Mouse (Mus musculus): ENCODE data around the gene Susd4. TPM values are rescaled to one million over a fixed set of nuclear protein-coding genes. Genes with fewer than 3 reads are reported as not detected.

Gene Susd4
- polyA plus RNA-seq, 1 experiment from 2014 or later: 37.4 TPM

DNA sequence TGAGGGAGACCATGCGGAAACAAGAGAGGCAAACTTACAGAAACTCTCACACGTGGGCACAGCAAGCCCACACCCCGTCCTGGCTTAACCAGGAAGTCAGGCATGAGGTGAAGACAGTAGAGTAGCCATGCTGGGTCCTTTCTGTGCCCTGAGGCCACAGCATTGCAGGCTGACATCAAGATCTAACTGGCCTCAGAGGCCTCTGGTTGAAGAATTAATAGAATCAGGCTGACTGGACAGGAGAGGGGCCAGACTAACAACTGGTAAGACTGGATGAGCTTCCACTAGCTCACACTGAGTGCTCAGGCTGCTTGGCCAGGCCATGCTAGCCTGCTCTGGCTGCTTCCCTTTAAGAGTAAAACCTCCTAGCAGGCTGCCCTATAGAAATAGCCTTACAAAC is 145.4 kb downstream of the Susd4 start:
- H3K27me3 ChIP-seq (replicated peaks; ENCODE audit: control insufficient read depth, insufficient read depth, low read length): no peaks in the 10 kb centered on the region
- no peak overlapping the region for H3K9ac ChIP-seq (ENCODE audit: low read length)
- no peak overlapping the region for H3K4me3 ChIP-seq (ENCODE audit: low read depth, low read length)
- no peaks in the 10 kb centered on the region for H3K36me3 ChIP-seq (ENCODE audit: control insufficient read depth, insufficient read depth, low read length)
- H3K9me3 ChIP-seq (replicated peaks; ENCODE audit: control insufficient read depth, low read length): no peaks in the 10 kb centered on the region
- ATAC-seq (0 out of 2 replicates have a peak, but pooled peaks have one; percentile 6), DNase-seq (ENCODE audit: low spot score) (no peak)
- peaks cover 8% of the 10 kb centered on the region for H3K4me1 ChIP-seq (ENCODE audit: control insufficient read depth, insufficient read depth, low read length)
- no peak overlapping the region for H3K27ac ChIP-seq (ENCODE audit: low read depth, low read length)
- no peak overlapping the region for H3K4me2 ChIP-seq (ENCODE audit: low read length)
- WGBS: 49% methylated on average over 3 of the region's 3 CpGs

DNA sequence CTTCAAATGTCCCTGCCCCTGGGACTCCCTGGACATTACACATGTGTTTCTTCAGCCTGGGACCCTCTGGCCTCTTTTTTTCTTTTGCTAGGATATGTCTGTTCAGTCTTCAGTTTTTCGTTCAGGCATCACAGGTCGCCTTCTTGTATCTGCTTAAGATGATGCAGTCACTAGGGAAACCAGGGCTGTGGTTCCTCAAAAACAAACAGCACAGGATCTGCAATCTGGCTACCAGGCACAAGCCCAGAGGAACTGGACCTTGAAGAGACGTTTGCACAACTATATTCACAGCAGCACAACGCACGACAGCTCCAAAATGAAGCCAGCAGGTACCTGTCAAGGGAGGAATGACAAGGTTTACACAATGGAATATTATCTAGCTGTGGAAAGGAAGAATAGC is 145.9 kb downstream of the Susd4 start:
- WGBS: 82% methylated on average over 5 of the region's 5 CpGs
- Histone ChIP-seq H3K4me1 (ENCODE audit: control insufficient read depth, insufficient read depth, low read length) (peaks cover 8% of the 10 kb centered on the region), H3K27ac (ENCODE audit: low read depth, low read length) (no peak overlapping the region), H3K27me3 (replicated peaks; ENCODE audit: control insufficient read depth, insufficient read depth, low read length) (no peaks in the 10 kb centered on the region), H3K4me3 (ENCODE audit: low read depth, low read length) (no peak overlapping the region), H3K9me3 (replicated peaks; ENCODE audit: control insufficient read depth, low read length) (no peaks in the 10 kb centered on the region), H3K36me3 (ENCODE audit: control insufficient read depth, insufficient read depth, low read length) (no peaks in the 10 kb centered on the region), H3K4me2 (ENCODE audit: low read length) (no peak overlapping the region), H3K9ac (ENCODE audit: low read length) (no peak overlapping the region)
- no peak for ATAC-seq
- DNase-seq (ENCODE audit: low spot score): no peak

DNA sequence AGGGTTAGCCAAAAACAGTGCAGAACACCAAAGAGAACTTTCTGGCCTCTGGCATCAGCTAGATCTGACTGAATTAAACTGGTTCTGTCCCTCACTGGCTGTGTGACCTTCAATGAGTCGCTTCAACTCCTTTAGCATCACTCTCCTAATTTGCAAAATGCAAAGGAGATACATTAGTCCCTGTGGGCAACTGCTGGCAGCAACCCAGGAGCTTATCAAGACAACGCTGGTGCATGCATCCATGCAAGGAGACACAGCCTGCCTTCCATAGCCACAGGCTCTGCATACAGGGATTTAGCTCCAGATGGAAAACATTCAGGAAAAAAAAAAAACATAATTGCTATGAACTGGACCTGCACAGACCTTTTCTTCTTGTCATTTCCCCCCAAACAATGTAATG is 148.9 kb downstream of the Susd4 start:
- Histone ChIP-seq H3K36me3 (ENCODE audit: control insufficient read depth, insufficient read depth, low read length) (no peaks in the 10 kb centered on the region), H3K27ac (ENCODE audit: low read depth, low read length) (no peak overlapping the region), H3K27me3 (replicated peaks; ENCODE audit: control insufficient read depth, insufficient read depth, low read length) (no peaks in the 10 kb centered on the region), H3K9me3 (replicated peaks; ENCODE audit: control insufficient read depth, low read length) (no peaks in the 10 kb centered on the region), H3K4me2 (ENCODE audit: low read length) (no peak overlapping the region), H3K9ac (ENCODE audit: low read length) (no peak overlapping the region), H3K4me1 (ENCODE audit: control insufficient read depth, insufficient read depth, low read length) (peaks cover 8% of the 10 kb centered on the region), H3K4me3 (ENCODE audit: low read depth, low read length) (no peak overlapping the region)
- DNase-seq (ENCODE audit: low spot score) (no peak), ATAC-seq (no peak)
- whole genome bisulfite sequencing: 62% methylated on average over 2 of the region's 2 CpGs

DNA sequence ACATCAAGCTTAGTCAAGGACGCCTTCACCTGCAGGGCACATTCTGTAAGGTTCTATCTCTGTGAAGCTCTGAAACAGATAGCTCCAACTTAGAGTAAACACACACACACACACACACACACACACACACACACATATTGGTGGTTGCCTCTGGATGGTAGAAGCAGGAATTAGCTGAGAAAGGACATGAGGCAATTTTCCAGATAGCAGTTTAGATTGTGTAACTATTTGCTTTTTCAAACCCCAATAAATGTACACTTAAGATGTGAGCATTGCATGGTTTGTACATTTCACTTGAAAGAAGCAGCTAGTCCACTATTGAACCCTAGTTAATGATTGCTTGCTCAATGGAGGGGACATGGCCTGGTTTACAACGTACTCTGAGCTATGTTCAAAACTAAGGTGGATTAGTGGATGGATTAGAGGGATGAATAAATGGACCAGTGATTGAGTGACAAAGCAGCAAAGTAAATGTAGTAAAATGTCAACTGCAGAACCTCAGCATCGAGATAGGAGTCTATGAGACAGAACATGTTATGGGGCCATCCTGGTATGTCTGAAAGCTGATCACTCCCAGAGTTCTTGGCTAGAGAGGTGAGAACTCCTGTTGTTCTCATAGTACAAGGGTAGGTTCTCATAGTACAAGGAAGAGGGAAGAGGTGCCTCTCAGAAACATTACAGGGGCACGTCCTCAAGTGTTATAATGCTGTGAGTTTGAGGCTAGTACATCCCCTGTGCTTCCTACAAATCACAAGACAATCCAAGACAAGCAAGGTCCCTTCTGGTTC is 150.7 kb downstream of the Susd4 start:
- Histone ChIP-seq H3K4me1 (ENCODE audit: control insufficient read depth, insufficient read depth, low read length) (peaks cover 4% of the 10 kb centered on the region; the same call in 1 of the 2 replicates), H3K9ac (ENCODE audit: low read length) (no peak overlapping the region), H3K27ac (ENCODE audit: low read depth, low read length) (no peak overlapping the region), H3K27me3 (replicated peaks; ENCODE audit: control insufficient read depth, insufficient read depth, low read length) (no peaks in the 10 kb centered on the region), H3K36me3 (ENCODE audit: control insufficient read depth, insufficient read depth, low read length) (no peaks in the 10 kb centered on the region), H3K4me2 (ENCODE audit: low read length) (no peak overlapping the region), H3K4me3 (ENCODE audit: low read depth, low read length) (no peak overlapping the region), H3K9me3 (replicated peaks; ENCODE audit: control insufficient read depth, low read length) (no peaks in the 10 kb centered on the region)
- DNase-seq (ENCODE audit: low spot score): no peak
- WGBS: 88% methylated on average over 4 of the region's 4 CpGs
- ATAC-seq: no peak

DNA sequence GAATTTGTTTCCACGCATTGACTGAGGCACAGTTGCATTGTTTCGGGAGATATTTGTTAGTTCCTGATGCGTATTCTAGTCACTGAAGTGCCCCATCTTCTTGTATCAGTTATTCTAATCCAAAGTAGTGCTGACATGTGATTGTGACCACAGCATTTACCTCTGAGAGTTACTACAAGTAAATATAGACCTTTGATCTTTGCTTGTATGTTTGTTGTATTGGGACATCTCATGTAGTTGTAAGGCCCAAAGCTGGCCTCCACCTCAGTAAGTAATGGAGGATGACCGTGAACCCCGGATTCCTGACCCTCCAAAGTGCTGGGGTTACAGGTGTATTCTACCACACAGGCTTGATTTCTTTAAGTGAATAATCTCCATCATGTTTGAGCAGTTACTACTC is 152.5 kb downstream of the Susd4 start:
- ATAC-seq: no peak
- H3K27ac ChIP-seq (ENCODE audit: low read depth, low read length): no peak overlapping the region
- no peak overlapping the region for H3K9ac ChIP-seq (ENCODE audit: low read length)
- no peak overlapping the region for H3K4me2 ChIP-seq (ENCODE audit: low read length)
- WGBS: 97% methylated on average over 5 of the region's 5 CpGs
- peaks cover 4% of the 10 kb centered on the region; the same call in 1 of the 2 replicates for H3K4me1 ChIP-seq (ENCODE audit: control insufficient read depth, insufficient read depth, low read length)
- H3K9me3 ChIP-seq (replicated peaks; ENCODE audit: control insufficient read depth, low read length): no peaks in the 10 kb centered on the region
- no peaks in the 10 kb centered on the region for H3K27me3 ChIP-seq (replicated peaks; ENCODE audit: control insufficient read depth, insufficient read depth, low read length)
- no peak overlapping the region for H3K4me3 ChIP-seq (ENCODE audit: low read depth, low read length)
- no peak for DNase-seq (ENCODE audit: low spot score)
- no peaks in the 10 kb centered on the region for H3K36me3 ChIP-seq (ENCODE audit: control insufficient read depth, insufficient read depth, low read length)

DNA sequence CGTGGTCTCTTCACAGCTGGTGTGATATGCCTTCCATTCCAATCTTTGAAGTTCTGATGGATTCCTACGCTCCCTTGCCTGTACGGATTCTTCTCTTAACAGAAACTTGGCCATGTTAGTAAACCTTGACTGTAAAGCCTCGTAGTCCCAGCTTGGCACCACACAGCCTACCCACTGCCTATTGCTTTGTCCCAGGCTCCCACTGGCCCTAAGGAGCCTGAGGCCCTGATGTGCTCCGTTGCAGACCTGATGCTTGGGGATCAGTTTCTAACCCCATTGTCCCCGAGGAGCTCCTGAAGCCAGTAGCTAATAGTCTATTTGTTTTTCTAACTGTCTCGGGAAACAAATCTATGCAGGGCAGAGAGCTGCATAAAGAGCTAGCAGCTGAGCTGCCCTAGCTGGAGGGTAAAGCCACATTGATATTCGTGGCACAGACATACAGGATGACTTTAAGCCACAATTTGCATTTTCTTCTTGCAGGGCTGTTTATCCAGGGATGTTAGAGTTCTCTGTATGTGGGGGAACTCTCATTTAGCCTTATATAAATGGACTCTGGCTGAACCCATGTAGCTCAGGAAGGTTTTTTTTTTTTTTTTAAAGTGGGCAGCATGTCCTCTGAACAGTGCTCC is 155.2 kb downstream of the Susd4 start:
- ATAC-seq: peak; percentile 48; the same call in 1 of the 2 replicates
- Histone ChIP-seq H3K9me3 (replicated peaks; ENCODE audit: control insufficient read depth, low read length) (no peaks in the 10 kb centered on the region), H3K36me3 (ENCODE audit: control insufficient read depth, insufficient read depth, low read length) (no peaks in the 10 kb centered on the region), H3K4me2 (ENCODE audit: low read length) (no peak overlapping the region), H3K27ac (ENCODE audit: low read depth, low read length) (no peak overlapping the region), H3K4me1 (ENCODE audit: control insufficient read depth, insufficient read depth, low read length) (peaks cover 4% of the 10 kb centered on the region; the same call in 1 of the 2 replicates), H3K9ac (ENCODE audit: low read length) (no peak overlapping the region), H3K4me3 (ENCODE audit: low read depth, low read length) (no peak overlapping the region), H3K27me3 (replicated peaks; ENCODE audit: control insufficient read depth, insufficient read depth, low read length) (no peaks in the 10 kb centered on the region)
- peak; percentile 47 for DNase-seq (ENCODE audit: low spot score)
- 40% methylated on average over 8 of the region's 8 CpGs for WGBS

DNA sequence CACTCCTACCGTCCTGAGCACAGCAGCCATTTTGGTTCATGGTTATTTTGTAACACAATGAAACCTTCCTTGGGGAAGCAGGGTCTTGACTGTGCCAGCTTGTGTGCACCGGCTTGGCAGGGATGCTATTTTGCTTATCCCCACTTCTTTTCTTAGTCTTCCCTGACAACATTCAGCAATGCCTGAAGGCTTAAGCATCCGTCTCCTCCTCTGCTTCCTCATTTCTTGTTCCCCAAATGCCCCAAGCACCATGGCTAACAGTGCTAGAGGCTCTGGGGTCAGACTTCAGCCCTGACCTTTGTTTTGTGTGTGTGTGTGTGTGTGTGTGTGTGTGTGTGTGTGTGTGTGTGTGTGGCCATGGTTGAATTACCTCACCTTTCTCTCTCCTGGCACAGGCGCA is 159.2 kb downstream of the Susd4 start:
- H3K27me3 ChIP-seq (replicated peaks; ENCODE audit: control insufficient read depth, insufficient read depth, low read length): no peaks in the 10 kb centered on the region
- no peak overlapping the region for H3K27ac ChIP-seq (ENCODE audit: low read depth, low read length)
- H3K36me3 ChIP-seq (ENCODE audit: control insufficient read depth, insufficient read depth, low read length): no peaks in the 10 kb centered on the region
- no peak overlapping the region for H3K9ac ChIP-seq (ENCODE audit: low read length)
- H3K4me1 ChIP-seq (ENCODE audit: control insufficient read depth, insufficient read depth, low read length): peaks cover 4% of the 10 kb centered on the region; the same call in 1 of the 2 replicates
- H3K4me3 ChIP-seq (ENCODE audit: low read depth, low read length): no peak overlapping the region
- DNase-seq (ENCODE audit: low spot score) (no peak), ATAC-seq (no peak)
- no peak overlapping the region for H3K4me2 ChIP-seq (ENCODE audit: low read length)
- 70% methylated on average over 4 of the region's 4 CpGs for whole genome bisulfite sequencing
- no peaks in the 10 kb centered on the region for H3K9me3 ChIP-seq (replicated peaks; ENCODE audit: control insufficient read depth, low read length)

DNA sequence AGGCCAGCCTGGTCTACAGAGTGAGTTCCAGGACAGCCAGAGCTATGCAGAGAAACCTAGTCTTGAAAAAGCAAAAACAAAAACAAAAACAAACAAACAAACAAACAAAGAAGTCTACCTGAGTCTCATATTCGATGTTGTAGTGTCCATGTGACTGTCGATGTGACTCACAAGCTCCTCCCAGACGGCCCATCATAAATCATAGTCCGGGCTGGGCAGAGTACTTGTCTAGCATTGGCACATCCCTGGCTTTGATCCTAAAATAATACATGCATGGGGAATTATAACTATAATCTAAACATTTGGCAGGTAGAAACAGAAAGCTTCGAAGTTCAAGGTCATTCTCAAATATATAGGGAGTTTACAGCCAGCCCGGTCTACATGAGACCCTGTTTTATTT is 162.8 kb downstream of the Susd4 start:
- Histone ChIP-seq H3K36me3 (ENCODE audit: control insufficient read depth, insufficient read depth, low read length) (no peaks in the 10 kb centered on the region), H3K4me3 (ENCODE audit: low read depth, low read length) (no peak overlapping the region), H3K4me2 (ENCODE audit: low read length) (no peak overlapping the region), H3K9me3 (replicated peaks; ENCODE audit: control insufficient read depth, low read length) (no peaks in the 10 kb centered on the region), H3K27me3 (replicated peaks; ENCODE audit: control insufficient read depth, insufficient read depth, low read length) (no peaks in the 10 kb centered on the region), H3K9ac (ENCODE audit: low read length) (no peak overlapping the region), H3K4me1 (ENCODE audit: control insufficient read depth, insufficient read depth, low read length) (no peaks in the 10 kb centered on the region), H3K27ac (ENCODE audit: low read depth, low read length) (no peak overlapping the region)
- ATAC-seq (no peak), DNase-seq (ENCODE audit: low spot score) (no peak)
- WGBS: 93% methylated on average over 6 of the region's 6 CpGs

Data from forebrain, embryonic 14.5 days (tissue).